Mouse (Mus musculus) neural tube, embryonic 11.5 days (tissue): ENCODE measurements around the gene G3bp2. TPM values are rescaled to one million over a fixed set of nuclear protein-coding genes. Genes with fewer than 3 reads are reported as not detected.

Experiments used
- ATAC-seq: fragments of 200-750 bp; cut with Nextera tagmentation; 2 replicates; pipeline ENCODE4 v1.8.0; 2017; ENCODE audit warnings: moderate number of reproducible peaks, mild to moderate bottlenecking, moderate TSS enrichment, moderate library complexity; ENCODE audit not compliant: insufficient read depth, low FRiP score, low TSS enrichment
- DNase-seq: peaks from one replicate; pipeline ENCODE4 v3.0.0-alpha.2; 2015; ENCODE audit warnings: low spot score
- H3K27ac ChIP-seq: fragments of 300-500 bp; sonication (generic); 2 replicates; pipeline ENCODE4 v1.5.1; 2014; ENCODE audit warnings: low read depth, mild to moderate bottlenecking, low read length
- H3K27me3 ChIP-seq: fragments of 300-500 bp; sonication (generic); 2 replicates; pipeline ENCODE4 v1.6.1; 2014; ENCODE audit warnings: mild to moderate bottlenecking, low read length, mixed read lengths; ENCODE audit not compliant: control insufficient read depth, insufficient read depth
- H3K36me3 ChIP-seq: fragments of 300-500 bp; sonication (generic); 2 replicates; pipeline ENCODE4 v1.6.1; 2014; ENCODE audit warnings: mild to moderate bottlenecking, low read length, moderate library complexity, mixed read lengths; ENCODE audit not compliant: control insufficient read depth, insufficient read depth
- H3K4me1 ChIP-seq: fragments of 300-500 bp; sonication (generic); 2 replicates; pipeline ENCODE4 v1.6.1; 2014; ENCODE audit warnings: low read length, mixed read lengths; ENCODE audit not compliant: control insufficient read depth, insufficient read depth
- H3K4me2 ChIP-seq: fragments of 300-500 bp; sonication (generic); 2 replicates; pipeline ENCODE4 v1.6.1; 2014; ENCODE audit warnings: low read depth, mild to moderate bottlenecking, moderate library complexity
- H3K4me3 ChIP-seq: fragments of 300-500 bp; sonication (generic); 2 replicates; pipeline ENCODE4 v1.5.1; 2014; ENCODE audit warnings: low read depth, low read length
- H3K9ac ChIP-seq: fragments of 300-500 bp; sonication (generic); 2 replicates; pipeline ENCODE4 v1.6.1; 2014; ENCODE audit warnings: mild to moderate bottlenecking, low read length
- H3K9me3 ChIP-seq: fragments of 300-500 bp; sonication (generic); 2 replicates; pipeline ENCODE4 v1.6.1; 2016; ENCODE audit warnings: low read length; ENCODE audit not compliant: control insufficient read depth
- WGBS: fragments of 180-500 bp; shearing (Covaris S2); extraction: QIAGEN DNeasy Blood & Tissue Kit; methylation state at CpG from one replicate; pipeline ENCODE4 v1.1.7; 2014; 5-methylcytosine and 5-hydroxymethylcytosine counted together
- polyA plus RNA-seq: library from polyadenylated mRNA; unstranded; fragments of >200 nt; fragmentation: Nextera tagmentation; extraction: Ambion mirVana; gene quantifications from 2 replicates; pipeline ENCODE4 v1.2.1, GENCODE M21; 2014

G3bp2 gene
- polyA plus RNA-seq, 1 experiment from 2014 or later = 308 TPM

- no peak overlapping the region for H3K4me3 ChIP-seq
- no peak overlapping the region for H3K9ac ChIP-seq
- H3K4me2 ChIP-seq = no peak overlapping the region
- no peaks in the 10 kb centered on the region for H3K36me3 ChIP-seq
- 78% methylated on average over 3 of the region's 3 CpGs for WGBS
- no peaks in the 10 kb centered on the region for H3K9me3 ChIP-seq
- ATAC-seq (no peak), DNase-seq (no peak)
- peaks cover 6% of the 10 kb centered on the region; the same call in 1 of the 2 replicates for H3K4me1 ChIP-seq
- H3K27ac ChIP-seq = no peak overlapping the region
- no peaks in the 10 kb centered on the region for H3K27me3 ChIP-seq
Measured at GRCm38 (mm10) chr5:92094062-92094415, 10.5 kb upstream of the G3bp2 start.

DNA sequence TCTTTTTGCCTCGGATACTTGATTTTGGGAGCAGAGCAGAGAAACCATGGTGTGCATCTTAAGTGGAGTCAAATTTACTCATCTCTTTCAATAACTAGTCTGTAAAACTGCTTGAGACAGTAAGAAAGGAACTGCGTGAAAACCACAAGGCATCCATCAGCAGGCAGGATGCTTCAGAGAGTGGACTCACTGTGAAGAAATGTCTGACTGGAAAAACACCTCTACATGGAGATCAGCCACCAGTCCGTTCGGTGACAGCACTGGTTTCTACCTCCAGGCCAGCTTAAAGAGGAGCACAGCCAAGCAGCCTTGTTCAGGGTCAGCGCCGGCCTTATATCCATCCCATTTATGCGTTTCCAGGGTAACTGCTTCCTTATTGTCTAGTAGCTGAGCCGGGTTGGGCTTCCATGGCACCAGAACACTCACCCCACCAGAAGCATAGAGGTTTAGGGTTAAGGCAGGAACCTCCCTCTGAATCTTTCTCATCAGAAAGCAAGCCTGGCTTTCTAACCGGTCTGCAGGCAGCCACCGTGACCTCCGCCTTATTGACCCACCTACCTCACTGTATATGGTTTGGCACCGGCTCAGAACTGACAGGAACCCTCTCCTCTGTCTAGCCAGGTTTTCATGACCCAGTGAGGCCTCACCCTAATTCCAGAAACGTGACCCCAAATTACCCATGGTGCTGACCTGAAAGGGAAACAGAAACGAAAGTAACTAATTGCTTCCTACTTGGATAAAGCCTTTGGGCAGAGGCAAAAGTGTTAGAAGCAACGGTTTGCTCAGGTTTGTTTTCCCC is 9.9 kb upstream of the G3bp2 start:
- no peaks in the 10 kb centered on the region for H3K9me3 ChIP-seq
- DNase-seq (no peak), ATAC-seq (no peak)
- no peak overlapping the region for H3K4me2 ChIP-seq
- 61% methylated on average over 15 of the region's 15 CpGs for WGBS
- no peak overlapping the region for H3K4me3 ChIP-seq
- no peak overlapping the region for H3K27ac ChIP-seq
- H3K36me3 ChIP-seq = no peaks in the 10 kb centered on the region
- no peak overlapping the region for H3K9ac ChIP-seq
- peaks cover 6% of the 10 kb centered on the region; the same call in 1 of the 2 replicates for H3K4me1 ChIP-seq
- no peaks in the 10 kb centered on the region for H3K27me3 ChIP-seq

DNA sequence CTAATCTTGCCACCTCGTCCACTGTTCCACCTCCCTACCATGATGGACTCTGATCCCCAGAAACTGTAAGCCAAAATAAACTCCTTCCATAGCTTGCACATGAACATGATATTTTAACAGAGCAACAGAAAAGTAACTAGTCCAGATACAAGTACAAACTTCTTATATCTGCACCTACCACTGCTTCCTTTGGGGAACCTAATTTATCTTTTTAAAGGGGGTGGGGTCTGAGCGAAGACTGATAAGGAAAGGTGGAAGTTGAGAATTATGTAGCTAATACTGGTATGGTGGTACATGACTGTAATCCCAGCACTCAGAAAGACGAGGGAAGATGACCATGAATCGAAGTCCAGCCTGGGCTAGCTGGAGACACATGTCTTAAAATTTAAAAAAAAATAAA is 4.0 kb upstream of the G3bp2 start:
- Histone ChIP-seq H3K27me3 (no peaks in the 10 kb centered on the region), H3K4me1 (no peaks in the 10 kb centered on the region), H3K9ac (no peak overlapping the region), H3K27ac (no peak overlapping the region), H3K9me3 (no peaks in the 10 kb centered on the region), H3K4me2 (no peak overlapping the region), H3K36me3 (no peaks in the 10 kb centered on the region), H3K4me3 (no peak overlapping the region)
- ATAC-seq (no peak), DNase-seq (no peak)
- 93% methylated on average over 4 of the region's 4 CpGs for WGBS

GRCm38 (mm10) chr5:92085821-92086550 is 2.5 kb upstream of the G3bp2 start:
- ATAC-seq = no peak
- Histone ChIP-seq H3K9ac (no peak overlapping the region), H3K4me2 (no peak overlapping the region), H3K9me3 (no peaks in the 10 kb centered on the region), H3K4me3 (no peak overlapping the region), H3K27ac (no peak overlapping the region), H3K36me3 (no peaks in the 10 kb centered on the region), H3K27me3 (no peaks in the 10 kb centered on the region), H3K4me1 (peaks cover 12% of the 10 kb centered on the region)
- 86% methylated on average over 7 of the region's 7 CpGs for WGBS
- no peak for DNase-seq

DNA sequence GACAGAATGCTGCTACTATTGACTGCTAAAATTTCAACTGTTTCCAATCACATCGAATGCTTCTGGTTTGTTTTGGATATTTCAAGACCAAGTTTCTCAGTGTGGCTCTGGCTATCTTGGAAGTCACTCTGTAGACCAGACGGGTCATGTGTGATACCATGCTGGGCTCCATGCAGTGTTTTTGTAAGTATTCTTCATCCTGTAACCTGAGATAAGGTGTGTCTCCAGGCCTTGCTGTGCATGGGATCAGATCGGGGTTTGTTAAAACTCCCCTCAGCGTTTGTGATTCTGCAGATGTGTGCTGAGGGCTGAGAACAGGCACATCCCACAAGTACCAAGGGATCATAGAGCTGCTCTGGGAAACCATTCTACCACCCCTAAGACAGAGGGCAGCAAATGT is 1.7 kb upstream of the G3bp2 start:
- Histone ChIP-seq H3K27ac (no peak overlapping the region), H3K27me3 (no peaks in the 10 kb centered on the region), H3K9ac (no peak overlapping the region), H3K9me3 (no peaks in the 10 kb centered on the region), H3K4me1 (peaks cover 12% of the 10 kb centered on the region), H3K36me3 (no peaks in the 10 kb centered on the region), H3K4me3 (no peak overlapping the region), H3K4me2 (no peak overlapping the region)
- DNase-seq = no peak
- 63% methylated on average over 4 of the region's 4 CpGs for WGBS
- ATAC-seq = no peak

DNA sequence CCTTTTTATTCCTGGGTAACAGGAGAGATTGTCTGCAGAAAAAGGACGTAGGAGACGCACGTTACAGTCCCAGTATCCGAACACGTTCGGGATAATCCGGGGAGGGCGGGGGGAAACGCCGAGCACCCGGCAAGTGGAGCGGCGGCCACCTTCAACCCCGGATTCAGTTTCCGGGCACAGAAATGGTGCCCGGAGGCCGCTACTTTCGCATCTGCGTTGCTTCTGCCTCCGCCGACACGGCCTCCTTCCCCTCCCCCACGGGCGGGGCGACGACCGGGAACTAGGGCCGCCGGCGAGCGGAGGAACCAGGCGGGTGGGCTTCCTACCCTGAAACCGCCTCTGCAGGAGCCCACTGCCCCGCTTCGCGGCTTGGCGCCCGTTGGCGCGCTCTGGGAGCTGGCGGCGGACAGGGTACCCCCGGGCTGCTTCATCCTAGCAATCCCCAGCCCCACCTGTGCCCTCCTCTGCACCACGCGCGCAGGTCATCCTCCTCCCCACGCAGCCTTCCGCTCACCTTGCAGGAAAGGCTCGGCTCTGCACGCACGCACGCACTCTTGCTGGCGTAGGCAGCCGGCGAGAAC is 608 bp downstream of the G3bp2 start:
- Histone ChIP-seq H3K36me3 (no peaks in the 10 kb centered on the region), H3K4me3 (peak overlapping the region; percentile 94), H3K4me1 (peaks cover 14% of the 10 kb centered on the region), H3K27ac (peak overlapping the region; percentile 99), H3K4me2 (peak overlapping the region; percentile 77), H3K9ac (peak overlapping the region; percentile 96), H3K27me3 (no peaks in the 10 kb centered on the region), H3K9me3 (no peaks in the 10 kb centered on the region)
- under 1% methylated on average over 54 of the region's 55 CpGs for WGBS
- peak; percentile 62 for ATAC-seq
- no peak for DNase-seq

DNA sequence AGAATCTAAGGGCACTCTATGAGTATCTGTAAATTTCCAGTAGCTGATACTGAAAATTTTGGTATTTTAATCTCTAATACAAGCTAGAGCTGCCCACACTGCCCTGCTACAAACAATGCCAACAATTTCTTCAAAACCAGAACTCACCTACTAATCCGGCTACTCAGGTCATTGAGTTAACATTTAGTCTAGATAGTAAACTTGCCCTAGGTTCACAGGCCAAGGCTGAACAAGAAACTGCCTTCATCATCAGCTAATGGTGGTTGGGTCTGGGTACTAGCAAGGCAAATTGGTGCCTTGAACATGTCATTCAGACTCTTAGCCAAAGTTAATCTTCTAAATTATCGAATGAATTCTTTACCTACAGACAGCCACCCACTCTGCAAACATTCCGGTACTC is 2.2 kb downstream of the G3bp2 start:
- H3K36me3 ChIP-seq = no peaks in the 10 kb centered on the region
- no peak overlapping the region for H3K27ac ChIP-seq
- ATAC-seq (no peak), DNase-seq (no peak)
- H3K9me3 ChIP-seq = no peaks in the 10 kb centered on the region
- H3K4me2 ChIP-seq = peak overlapping the region; percentile 77; the same call in 1 of the 2 replicates
- H3K27me3 ChIP-seq = no peaks in the 10 kb centered on the region
- no peak overlapping the region; the same call in 1 of the 2 replicates for H3K4me3 ChIP-seq
- H3K9ac ChIP-seq = peak overlapping the region; percentile 12; the same call in 1 of the 2 replicates
- H3K4me1 ChIP-seq = peaks cover 14% of the 10 kb centered on the region
- WGBS = 80% methylated on average over 3 of the region's 3 CpGs

DNA sequence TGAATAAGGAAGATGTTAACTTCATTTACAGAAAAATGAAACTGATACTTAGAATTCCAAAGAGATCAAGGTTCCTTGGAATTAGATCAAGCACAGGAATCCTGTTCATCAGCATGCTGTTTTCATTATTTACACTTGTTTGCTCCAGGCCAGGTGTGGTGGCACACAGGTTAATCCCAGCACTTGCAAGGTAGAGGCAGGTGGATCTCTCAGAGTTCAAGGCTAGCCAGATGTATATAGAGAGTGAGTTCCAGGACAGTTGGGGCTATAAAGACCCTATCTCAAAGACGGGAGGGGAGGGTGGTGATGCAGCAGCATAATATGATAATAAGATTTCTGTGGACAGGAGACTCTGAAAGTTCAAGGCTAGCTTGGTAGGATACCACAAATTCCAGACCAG is 3.1 kb downstream of the G3bp2 start:
- 82% methylated on average over 1 of the region's 1 CpGs for WGBS
- DNase-seq (no peak), ATAC-seq (no peak)
- Histone ChIP-seq H3K9me3 (no peaks in the 10 kb centered on the region), H3K4me3 (no peak overlapping the region), H3K27ac (no peak overlapping the region), H3K36me3 (no peaks in the 10 kb centered on the region), H3K4me1 (peaks cover 14% of the 10 kb centered on the region), H3K27me3 (no peaks in the 10 kb centered on the region), H3K4me2 (no peak overlapping the region), H3K9ac (no peak overlapping the region)
